Mouse (Mus musculus): ENCODE data around the gene Wapl.

Wapl gene

DNA sequence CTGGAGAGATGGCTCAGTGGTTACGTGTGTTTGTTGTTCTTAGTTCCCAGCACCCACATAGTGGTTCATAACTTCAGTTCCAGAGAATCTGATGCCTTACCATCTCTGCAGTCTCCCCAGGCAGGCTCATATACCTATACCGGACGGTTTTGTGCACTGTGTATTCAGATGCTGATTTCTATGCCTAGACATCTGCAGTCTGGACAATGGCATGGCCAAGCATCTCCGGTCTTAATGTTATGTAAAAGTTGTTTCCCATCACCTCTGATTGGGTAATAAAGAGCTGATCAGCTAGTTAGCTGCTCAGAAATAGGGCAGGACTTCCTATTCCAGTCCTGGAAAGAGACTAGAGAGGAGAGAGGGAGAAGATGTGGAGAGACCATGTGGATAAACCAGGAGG is 20.2 kb downstream of the Wapl start:
- peak; percentile 92 for DNase-seq (ENCODE audit: low read depth, low spot score)

DNA sequence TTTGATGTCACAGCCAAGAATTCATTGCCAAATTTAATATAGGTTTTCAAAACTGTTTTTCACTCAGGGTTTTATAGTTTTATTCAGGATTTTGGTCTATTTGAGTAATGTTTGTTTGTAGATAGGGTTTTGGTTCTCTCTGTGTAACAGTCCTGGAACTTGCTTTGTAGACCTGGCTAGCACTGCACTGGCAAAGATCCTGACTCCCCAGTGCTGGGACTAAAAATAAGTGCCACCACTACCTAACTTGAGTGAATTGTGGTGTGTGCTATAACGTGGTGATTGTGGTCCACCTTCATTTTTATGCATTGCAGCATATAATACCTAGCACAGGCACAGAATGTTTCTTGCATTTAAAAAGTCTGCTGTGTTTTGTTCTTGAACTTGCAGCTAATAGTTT is 23.6 kb downstream of the Wapl start:
- no peak for DNase-seq (ENCODE audit: low read depth, low spot score)

- no peak for DNase-seq (ENCODE audit: low read depth, low spot score)
These were observed 36.5 kb downstream of the Wapl start for GRCm38 (mm10) chr14:34710209-34710608.

- no peak for DNase-seq (ENCODE audit: low read depth, low spot score)
These were observed 38.3 kb downstream of the Wapl start for GRCm38 (mm10) chr14:34712027-34712426.

DNA sequence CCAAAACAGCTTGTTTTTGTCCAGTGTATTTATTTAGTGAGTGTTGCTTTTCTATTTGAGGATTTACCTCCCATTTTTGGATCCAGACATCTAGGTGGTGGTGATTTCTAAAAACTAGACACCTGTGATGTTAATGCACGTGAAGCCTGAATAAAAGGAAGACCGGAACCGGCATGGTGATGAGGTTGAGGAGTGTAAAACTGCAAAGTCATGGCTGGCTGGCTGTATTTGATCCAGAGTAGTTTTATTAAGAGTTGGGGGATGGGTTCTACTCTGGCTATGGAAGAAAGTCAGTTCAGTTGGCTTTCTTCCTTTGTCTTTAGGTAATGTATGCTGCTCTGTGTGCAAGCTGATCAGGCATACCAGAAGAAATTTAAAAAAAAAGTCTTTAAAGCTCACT is 39.1 kb downstream of the Wapl start:
- DNase-seq (ENCODE audit: low read depth, low spot score) = peak; percentile 47

- DNase-seq (ENCODE audit: low read depth, low spot score) = no peak
These were observed 44.4 kb downstream of the Wapl start for GRCm38 (mm10) chr14:34718150-34718549.

GRCm38 (mm10) chr14:34727709-34728108 is 54.0 kb downstream of the Wapl start:
- no peak for DNase-seq (ENCODE audit: low read depth, low spot score)

DNA sequence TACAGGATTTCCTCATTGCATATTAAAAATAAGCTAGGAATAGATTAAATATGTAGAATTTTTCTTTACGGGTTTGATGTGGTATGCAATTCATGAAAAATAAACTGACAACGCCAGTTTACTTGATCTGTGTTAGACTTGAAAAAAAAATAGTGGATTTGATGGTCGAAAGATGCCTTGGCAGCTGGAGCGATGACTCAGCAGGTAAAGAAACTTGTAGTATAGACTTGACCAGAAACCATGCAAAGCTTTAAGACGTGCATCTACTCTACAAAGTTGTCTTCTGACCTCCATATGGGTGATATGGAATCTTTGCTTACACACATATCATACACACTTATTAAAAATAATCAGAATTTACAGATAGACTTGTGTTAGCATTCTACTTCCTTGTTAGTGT is 61.7 kb downstream of the Wapl start:
- no peak for DNase-seq (ENCODE audit: low read depth, low spot score)

- DNase-seq (ENCODE audit: low read depth, low spot score) = no peak
These were observed 71.7 kb downstream of the Wapl start for GRCm38 (mm10) chr14:34745401-34745800.

GRCm38 (mm10) chr14:34755731-34756130 is 82.0 kb downstream of the Wapl start:
- DNase-seq (ENCODE audit: low read depth, low spot score) = no peak

GRCm38 (mm10) chr14:34759938-34760337 is 86.2 kb downstream of the Wapl start:
- no peak for DNase-seq (ENCODE audit: low read depth, low spot score)

GRCm38 (mm10) chr14:34761082-34761959 is 87.6 kb downstream of the Wapl start:
- no peak for DNase-seq (ENCODE audit: low read depth, low spot score)

- DNase-seq (ENCODE audit: low read depth, low spot score) = no peak
These were observed 89.0 kb downstream of the Wapl start for GRCm38 (mm10) chr14:34762682-34763081.

GRCm38 (mm10) chr14:34763771-34764539 is 90.2 kb downstream of the Wapl start:
- DNase-seq (ENCODE audit: low read depth, low spot score) = no peak

DNA sequence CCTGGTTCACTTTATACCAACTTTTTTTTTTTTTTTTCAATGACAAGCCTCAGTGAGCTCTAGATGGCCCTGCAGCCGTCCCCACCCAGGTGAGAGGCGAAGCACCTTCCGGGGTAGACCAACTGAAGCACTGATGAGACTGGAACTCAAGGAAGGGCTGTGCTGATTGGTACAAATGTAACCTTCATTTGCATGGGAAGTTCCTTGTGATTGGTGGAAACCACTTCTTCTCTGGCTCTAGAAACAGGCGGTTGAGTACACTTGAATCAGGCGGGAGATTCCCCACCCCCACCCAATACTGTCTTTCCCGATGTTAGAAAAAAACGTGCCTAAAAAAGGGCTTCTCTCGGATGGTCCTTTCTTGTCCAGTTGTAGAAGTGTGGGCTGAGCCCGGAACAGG is 91.2 kb downstream of the Wapl start:
- DNase-seq (ENCODE audit: low read depth, low spot score) = peak; percentile 51

DNA sequence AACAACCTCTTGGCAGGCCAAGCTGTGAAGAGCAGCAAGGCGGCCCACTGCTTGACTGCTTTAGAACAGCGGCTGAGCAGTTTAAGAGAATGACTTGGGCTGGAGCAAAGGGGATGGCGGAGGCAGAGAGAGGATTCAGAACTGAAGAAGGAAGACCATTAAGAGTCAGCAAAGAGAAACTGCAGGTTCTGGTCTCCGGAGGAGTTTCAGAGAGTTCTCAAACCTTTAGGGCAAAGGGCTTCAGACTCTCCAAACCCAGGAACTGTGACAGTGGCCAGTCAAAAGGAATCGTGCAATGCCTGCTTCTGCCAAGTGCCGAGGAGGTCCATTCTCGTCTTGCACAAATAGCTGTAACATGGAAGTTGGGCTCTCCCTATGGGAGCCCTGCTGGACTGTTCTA is 91.7 kb downstream of the Wapl start:
- DNase-seq (ENCODE audit: low read depth, low spot score) = no peak

- no peak for DNase-seq (ENCODE audit: low read depth, low spot score)
These were observed 92.5 kb downstream of the Wapl start for GRCm38 (mm10) chr14:34766181-34766580.

DNA sequence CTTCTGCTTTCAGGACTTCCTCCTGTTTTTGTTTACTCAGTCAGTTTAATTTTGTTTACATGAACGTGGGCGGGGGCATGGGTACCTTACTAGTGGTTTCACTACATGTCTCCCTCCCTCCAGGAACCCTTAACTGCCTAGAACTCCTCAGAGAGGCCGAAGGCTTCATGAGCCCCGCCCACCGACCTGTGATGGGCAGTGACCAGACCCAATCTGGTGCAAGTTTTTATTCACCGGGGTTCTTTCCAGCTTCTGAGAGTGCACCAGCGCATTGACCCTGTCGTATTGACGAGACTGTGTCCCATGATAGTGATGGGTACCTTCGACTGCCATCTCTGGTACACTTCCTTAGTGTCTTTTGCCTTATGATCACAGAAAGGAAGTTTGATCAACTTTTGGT is 94.6 kb downstream of the Wapl start:
- DNase-seq (ENCODE audit: low read depth, low spot score) = peak; percentile 92

GRCm38 (mm10) chr14:34769021-34769566 is 95.4 kb downstream of the Wapl start:
- peak; percentile 95 for DNase-seq (ENCODE audit: low read depth, low spot score)

DNA sequence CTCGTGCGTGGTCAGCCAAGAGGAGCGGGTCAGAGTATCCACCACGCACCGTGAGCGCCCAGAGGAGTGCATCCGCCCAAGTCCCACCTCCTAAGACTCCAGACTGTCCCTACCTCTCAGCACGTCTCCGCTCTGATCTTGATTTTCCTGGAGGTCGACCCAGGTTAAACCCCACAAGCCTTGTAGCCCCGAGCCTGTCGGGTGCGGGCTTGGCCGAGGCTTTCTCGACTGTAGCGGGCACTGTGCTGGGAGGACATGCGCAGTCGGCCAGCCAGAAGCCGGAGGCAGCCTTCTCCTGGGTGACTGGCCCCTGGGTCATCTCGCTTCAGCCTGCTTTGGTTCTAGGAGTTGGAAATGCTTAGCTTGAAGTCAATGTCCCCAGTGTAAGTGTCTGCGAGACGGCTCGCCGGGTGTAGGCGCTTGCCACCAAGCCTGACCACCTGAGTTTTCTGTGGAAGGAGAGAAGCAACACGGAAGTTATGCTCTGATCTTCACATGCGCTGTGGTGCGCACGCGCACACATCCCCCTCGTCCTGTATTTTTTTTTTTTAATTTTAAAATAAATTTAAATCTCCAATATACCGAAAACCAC is 95.9 kb downstream of the Wapl start:
- peak; percentile 56 for DNase-seq (ENCODE audit: low read depth, low spot score)

GRCm38 (mm10) chr14:34770467-34770866 is 96.7 kb downstream of the Wapl start:
- peak; percentile 69 for DNase-seq (ENCODE audit: low read depth, low spot score)

DNA sequence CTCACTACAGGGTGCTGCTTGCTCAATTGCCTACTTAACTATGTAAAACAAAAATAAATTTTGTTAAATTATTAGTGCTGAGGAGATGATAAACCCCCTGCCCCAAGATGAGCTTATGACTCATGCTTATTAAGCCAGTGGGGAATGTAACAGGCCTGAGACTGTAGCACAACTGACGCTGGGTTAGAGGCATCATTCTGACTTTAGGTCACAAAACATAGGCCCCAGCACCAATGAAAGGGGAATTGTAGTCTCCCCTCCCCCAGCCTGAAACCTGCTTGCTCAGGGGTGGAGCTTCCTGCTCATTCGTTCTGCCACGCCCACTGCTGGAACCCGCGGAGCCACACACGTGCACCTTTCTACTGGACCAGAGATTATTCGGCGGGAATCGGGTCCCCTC is 97.9 kb downstream of the Wapl start:
- peak; percentile 49 for DNase-seq (ENCODE audit: low read depth, low spot score)

All from ZHBTc4 (cell line).